Mouse (Mus musculus): ENCODE measurements around the gene Epdr1. TPM values are rescaled to one million over a fixed set of nuclear protein-coding genes. Genes with fewer than 3 reads are reported as not detected.

Epdr1 gene
- polyA plus RNA-seq (2012; rRNA removed): 118 and 119 TPM in 2 replicates

DNA sequence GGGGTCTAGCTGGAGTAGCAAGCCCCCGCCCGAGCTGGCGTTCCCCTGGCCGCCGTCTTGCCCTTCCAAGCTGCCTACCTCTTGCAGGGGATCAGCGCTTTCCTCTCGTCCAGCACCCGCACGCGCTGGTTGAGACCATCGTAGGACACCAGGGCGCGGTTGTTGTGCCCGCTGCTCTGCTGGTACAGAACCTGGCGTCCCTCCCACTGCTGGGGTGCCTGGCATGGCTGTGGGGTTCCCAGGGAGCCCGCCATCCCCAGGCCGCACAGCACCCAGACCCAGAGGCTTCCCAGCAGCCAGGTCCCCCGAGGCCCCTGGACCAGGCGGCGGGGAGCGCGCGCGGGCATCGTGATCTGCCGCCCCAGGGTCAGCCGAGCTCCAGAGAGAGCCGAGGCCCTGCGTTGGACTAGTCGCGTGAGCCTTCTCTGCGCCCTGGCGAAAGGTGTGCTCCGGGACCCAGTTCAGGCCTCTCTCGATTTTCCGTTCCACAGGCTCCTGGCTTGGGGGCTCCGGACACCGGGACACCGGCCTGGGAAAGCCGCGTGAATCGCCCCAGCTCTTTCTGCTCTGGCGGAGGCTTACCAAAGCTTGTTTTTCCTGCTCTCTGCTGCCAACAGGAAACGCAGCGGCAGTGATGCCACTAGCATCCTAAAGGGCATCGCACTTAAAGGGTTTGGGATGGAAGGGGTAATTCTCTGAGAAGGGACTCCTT, at the start of gene Epdr1:
Epdr1 (minus strand) TSS at position 712 of the 712 bp plus-strand sequence.
- Histone ChIP-seq H3K4me3 (ENCODE audit: insufficient read depth, low read length) (peak within 1 kb of the TSS; percentile 98), H3K27ac (ENCODE audit: insufficient read depth, low read length) (peak within 1 kb of the TSS; percentile 61), H3K4me1 (ENCODE audit: control insufficient read depth, insufficient read depth, low read length) (peaks cover 1% of the 10 kb centered on the region; the same call in 1 of the 2 replicates)
- TF ChIP-seq CTCF (IDR thresholded peaks at IDR 0.05; ENCODE audit: extremely low read depth, insufficient read depth, low read length): peak; percentile 51
- peak; percentile 80; the same call in 1 of the 2 replicates for TF ChIP-seq POLR2A (IDR thresholded peaks at IDR 0.05; ENCODE audit: extremely low read depth, insufficient read depth, low read length)

- H3K27ac ChIP-seq (ENCODE audit: insufficient read depth, low read length): no peak overlapping the region
- TF ChIP-seq CTCF (IDR thresholded peaks at IDR 0.05; ENCODE audit: extremely low read depth, insufficient read depth, low read length) (no peak), POLR2A (IDR thresholded peaks at IDR 0.05; ENCODE audit: extremely low read depth, insufficient read depth, low read length) (no peak)
- H3K4me1 ChIP-seq (ENCODE audit: control insufficient read depth, insufficient read depth, low read length): no peaks in the 10 kb centered on the region
- no peak overlapping the region for H3K4me3 ChIP-seq (ENCODE audit: insufficient read depth, low read length)
Observed at GRCm38 (mm10) chr13:19668355-19669140, 48.8 kb upstream of the Epdr1 start.

GRCm38 (mm10) chr13:19652405-19652804, 32.7 kb upstream of the Epdr1 start:
- Histone ChIP-seq H3K27ac (ENCODE audit: insufficient read depth, low read length) (no peak overlapping the region), H3K4me3 (ENCODE audit: insufficient read depth, low read length) (no peak overlapping the region), H3K4me1 (ENCODE audit: control insufficient read depth, insufficient read depth, low read length) (no peaks in the 10 kb centered on the region)
- no peak for TF ChIP-seq CTCF (IDR thresholded peaks at IDR 0.05; ENCODE audit: extremely low read depth, insufficient read depth, low read length)

GRCm38 (mm10) chr13:19649824-19650223, 30.1 kb upstream of the Epdr1 start:
- no peak for TF ChIP-seq POLR2A (IDR thresholded peaks at IDR 0.05; ENCODE audit: extremely low read depth, insufficient read depth, low read length)
- TF ChIP-seq CTCF (IDR thresholded peaks at IDR 0.05; ENCODE audit: extremely low read depth, insufficient read depth, low read length): no peak
- Histone ChIP-seq H3K27ac (ENCODE audit: insufficient read depth, low read length) (no peak overlapping the region), H3K4me1 (ENCODE audit: control insufficient read depth, insufficient read depth, low read length) (no peaks in the 10 kb centered on the region), H3K4me3 (ENCODE audit: insufficient read depth, low read length) (no peak overlapping the region)

DNA sequence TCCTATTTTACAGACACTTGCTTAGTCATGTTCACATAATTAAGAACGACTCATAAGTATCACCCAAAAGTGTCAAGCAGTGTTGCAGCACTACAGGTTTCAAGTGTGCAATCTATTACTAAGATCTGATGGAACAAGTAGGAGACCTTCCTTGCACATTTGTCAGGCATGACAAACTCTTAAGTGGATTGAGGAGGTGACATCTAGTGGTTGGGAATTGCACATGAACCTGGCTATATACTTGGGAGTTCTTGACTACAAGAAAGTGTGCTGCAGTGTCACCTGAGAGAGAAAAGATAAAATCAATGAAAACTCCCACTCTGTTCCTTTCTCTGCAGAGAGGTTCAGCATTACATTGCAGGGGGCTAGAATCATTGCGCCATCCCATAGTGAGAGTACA, 24.5 kb upstream of the Epdr1 start:
- TF ChIP-seq CTCF (IDR thresholded peaks at IDR 0.05; ENCODE audit: extremely low read depth, insufficient read depth, low read length): peak; percentile 30; the same call in 1 of the 2 replicates
- TF ChIP-seq POLR2A (IDR thresholded peaks at IDR 0.05; ENCODE audit: extremely low read depth, insufficient read depth, low read length): no peak
- no peaks in the 10 kb centered on the region for H3K4me1 ChIP-seq (ENCODE audit: control insufficient read depth, insufficient read depth, low read length)
- H3K4me3 ChIP-seq (ENCODE audit: insufficient read depth, low read length): no peak overlapping the region
- no peak overlapping the region for H3K27ac ChIP-seq (ENCODE audit: insufficient read depth, low read length)

DNA sequence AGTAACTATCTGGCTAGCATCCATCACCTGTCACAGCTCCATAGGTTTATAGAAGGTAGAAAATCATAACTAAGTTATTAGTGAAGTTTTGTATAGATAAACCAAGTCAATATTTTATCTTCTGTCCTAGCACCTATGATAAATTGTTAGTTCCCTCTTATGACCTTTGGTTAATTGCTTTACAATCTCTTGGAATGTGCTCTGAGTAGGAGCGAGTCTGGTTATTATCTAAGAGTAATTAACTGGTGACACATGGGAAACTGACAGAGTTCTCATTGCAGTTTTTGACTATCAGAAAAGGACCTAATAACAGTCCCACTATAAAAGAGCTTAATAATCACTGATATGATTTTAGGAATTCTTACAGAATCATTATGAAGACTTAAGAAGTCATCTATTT, 23.8 kb upstream of the Epdr1 start:
- TF ChIP-seq CTCF (IDR thresholded peaks at IDR 0.05; ENCODE audit: extremely low read depth, insufficient read depth, low read length) (no peak), POLR2A (IDR thresholded peaks at IDR 0.05; ENCODE audit: extremely low read depth, insufficient read depth, low read length) (no peak)
- no peak overlapping the region for H3K27ac ChIP-seq (ENCODE audit: insufficient read depth, low read length)
- no peaks in the 10 kb centered on the region for H3K4me1 ChIP-seq (ENCODE audit: control insufficient read depth, insufficient read depth, low read length)
- no peak overlapping the region for H3K4me3 ChIP-seq (ENCODE audit: insufficient read depth, low read length)

- no peak overlapping the region for H3K27ac ChIP-seq (ENCODE audit: insufficient read depth, low read length)
- TF ChIP-seq POLR2A (IDR thresholded peaks at IDR 0.05; ENCODE audit: extremely low read depth, insufficient read depth, low read length): no peak
- TF ChIP-seq CTCF (IDR thresholded peaks at IDR 0.05; ENCODE audit: extremely low read depth, insufficient read depth, low read length): no peak
- H3K4me1 ChIP-seq (ENCODE audit: control insufficient read depth, insufficient read depth, low read length): no peaks in the 10 kb centered on the region
- no peak overlapping the region for H3K4me3 ChIP-seq (ENCODE audit: insufficient read depth, low read length)
Observed at GRCm38 (mm10) chr13:19640203-19640851, 20.6 kb upstream of the Epdr1 start.

DNA sequence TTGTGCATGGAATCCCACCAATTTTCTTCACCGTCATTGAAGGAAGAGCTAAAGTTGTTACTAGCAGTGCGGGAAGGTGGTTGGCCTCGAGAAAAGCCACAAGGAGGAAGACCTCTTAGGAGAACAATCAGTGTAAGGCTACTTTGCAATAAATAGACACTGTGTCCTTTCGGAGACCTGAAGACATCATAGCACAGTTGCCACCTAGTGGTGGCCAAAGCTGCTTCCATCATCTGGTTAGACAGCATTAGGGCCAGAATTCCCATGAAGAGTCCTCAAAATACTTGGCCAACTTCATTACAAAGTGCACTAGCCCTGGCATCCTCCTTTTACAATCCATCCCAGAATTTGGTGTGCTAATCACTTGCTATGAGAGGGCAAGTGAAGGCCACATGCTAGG, 16.4 kb upstream of the Epdr1 start:
- Histone ChIP-seq H3K27ac (ENCODE audit: insufficient read depth, low read length) (no peak overlapping the region), H3K4me1 (ENCODE audit: control insufficient read depth, insufficient read depth, low read length) (no peaks in the 10 kb centered on the region), H3K4me3 (ENCODE audit: insufficient read depth, low read length) (no peak overlapping the region)
- TF ChIP-seq POLR2A (IDR thresholded peaks at IDR 0.05; ENCODE audit: extremely low read depth, insufficient read depth, low read length) (no peak), CTCF (IDR thresholded peaks at IDR 0.05; ENCODE audit: extremely low read depth, insufficient read depth, low read length) (peak; percentile 65)

GRCm38 (mm10) chr13:19630768-19631709, 11.3 kb upstream of the Epdr1 start:
- Histone ChIP-seq H3K27ac (ENCODE audit: insufficient read depth, low read length) (no peak overlapping the region), H3K4me3 (ENCODE audit: insufficient read depth, low read length) (no peak overlapping the region), H3K4me1 (ENCODE audit: control insufficient read depth, insufficient read depth, low read length) (no peaks in the 10 kb centered on the region)
- TF ChIP-seq CTCF (IDR thresholded peaks at IDR 0.05; ENCODE audit: extremely low read depth, insufficient read depth, low read length) (no peak), POLR2A (IDR thresholded peaks at IDR 0.05; ENCODE audit: extremely low read depth, insufficient read depth, low read length) (no peak)

Data from cortical plate, adult 2 months (tissue).